Mouse (Mus musculus) MEL (cell line): ENCODE data around the gene Cnppd1. TPM values are rescaled to one million over a fixed set of nuclear protein-coding genes. Genes with fewer than 3 reads are reported as not detected.
A peak's percentile ranks its signal among the peaks of the same experiment; 100 is the strongest.

Experiments used
- DNase-seq: peaks from one replicate; pipeline ENCODE4 v3.0.0; 2011; ENCODE audit warnings: low read depth, low spot score
- H3K27ac ChIP-seq: 2 replicates; pipeline ENCODE4 v1.5.1; 2012; ENCODE audit warnings: low read depth, mild to moderate bottlenecking, control low read depth, low read length, moderate library complexity; ENCODE audit not compliant: control insufficient read depth
- H3K27me3 ChIP-seq, 2 experiments: fragments of 150-350 bp in 1 of 2; sonication (generic) in 1 of 2; 2 replicates each; pipeline ENCODE4 v1.6.1; 2012; ENCODE audit warnings: low read length in 2 of 2, mild to moderate bottlenecking in 2 of 2, improper control_type of control experiment in 1 of 2, moderate library complexity in 1 of 2; ENCODE audit not compliant: insufficient read depth in 2 of 2, control insufficient read depth in 1 of 2
- H3K36me3 ChIP-seq, 2 experiments: 2 replicates each; pipeline ENCODE4 v1.6.1; 2012 to 2014; ENCODE audit warnings: low read length in 2 of 2, improper control_type of control experiment in 1 of 2, inconsistent platforms in 1 of 2, mild to moderate bottlenecking in 1 of 2; ENCODE audit not compliant: insufficient read depth in 2 of 2, control insufficient read depth in 1 of 2
- H3K4me1 ChIP-seq, 2 experiments: fragments of 150-350 bp in 1 of 2; sonication (generic) in 1 of 2; 2 replicates each; pipeline ENCODE4 v1.6.1; 2012; ENCODE audit warnings: low read length in 2 of 2, improper control_type of control experiment in 1 of 2, mild to moderate bottlenecking in 1 of 2; ENCODE audit not compliant: insufficient read depth in 2 of 2, control insufficient read depth in 1 of 2
- H3K4me3 ChIP-seq, 2 experiments: fragments of 150-350 bp in 1 of 2; sonication (generic) in 1 of 2; 2 replicates each; pipeline ENCODE4 v1.5.1; 2012; ENCODE audit warnings: low read depth in 2 of 2, low read length in 2 of 2, mild to moderate bottlenecking in 2 of 2, moderate library complexity in 2 of 2, control low read depth in 1 of 2, improper control_type of control experiment in 1 of 2; ENCODE audit not compliant: control insufficient read depth in 1 of 2, insufficient read depth in 1 of 2
- H3K79me2 ChIP-seq: 2 replicates; pipeline ENCODE4 v1.6.1; 2012; ENCODE audit warnings: mild to moderate bottlenecking, low read length, moderate library complexity; ENCODE audit not compliant: control insufficient read depth, poor library complexity, insufficient read depth
- H3K9ac ChIP-seq: 2 replicates; pipeline ENCODE4 v1.6.1; 2012; ENCODE audit warnings: low read depth, mild to moderate bottlenecking, control low read depth, low read length, moderate library complexity; ENCODE audit not compliant: control insufficient read depth, poor library complexity, severe bottlenecking
- H3K9me3 ChIP-seq: fragments of 150-350 bp; sonication (generic); replicated peaks from 2 replicates; pipeline ENCODE4 v1.6.1; 2012; ENCODE audit warnings: mild to moderate bottlenecking, low read length, improper control_type of control experiment, moderate library complexity; ENCODE audit not compliant: insufficient read depth
- CHD2 ChIP-seq: IDR thresholded peaks from 2 replicates; pipeline ENCODE4 v1.6.1; 2011; ENCODE audit warnings: low read length, improper control_type of control experiment
- CTCF ChIP-seq, 3 experiments: IDR thresholded peaks in 2 of 3; conservative IDR thresholded peaks in 1 of 3; 2 replicates each; pipeline ENCODE4 v1.5.1; 2011 to 2012; ENCODE audit warnings: low read length in 3 of 3, low read depth in 2 of 3, mild to moderate bottlenecking in 2 of 3, improper control_type of control experiment in 1 of 3, inconsistent platforms in 1 of 3, mixed read lengths in 1 of 3, moderate library complexity in 1 of 3; ENCODE audit not compliant: control insufficient read depth in 1 of 3, insufficient read depth in 1 of 3, poor library complexity in 1 of 3, severe bottlenecking in 1 of 3
- E2F4 ChIP-seq: IDR thresholded peaks from 2 replicates; pipeline ENCODE4 v1.6.1; 2011; ENCODE audit warnings: low read depth, low read length, improper control_type of control experiment, borderline replicate concordance
- ELF1 ChIP-seq: IDR thresholded peaks from 2 replicates; pipeline ENCODE4 v1.6.1; 2014; ENCODE audit warnings: low read depth, mild to moderate bottlenecking, inconsistent platforms, low read length, improper control_type of control experiment, moderate library complexity
- EP300 ChIP-seq, 2 experiments: IDR thresholded peaks; 2 replicates each; pipeline ENCODE4 v1.6.1; 2011; ENCODE audit warnings: improper control_type of control experiment in 2 of 2, low read length in 2 of 2, low read depth in 1 of 2, mild to moderate bottlenecking in 1 of 2
- GABPA ChIP-seq: IDR thresholded peaks from 2 replicates; pipeline ENCODE4 v1.6.1; 2012; ENCODE audit warnings: low read depth, mild to moderate bottlenecking, inconsistent platforms, low read length, improper control_type of control experiment, moderate library complexity
- GATA1 ChIP-seq: IDR thresholded peaks from 2 replicates; pipeline ENCODE4 v1.6.1; 2011; ENCODE audit warnings: low read depth, low read length, improper control_type of control experiment
- HCFC1 ChIP-seq: IDR thresholded peaks from 2 replicates; pipeline ENCODE4 v1.6.1; 2012; ENCODE audit warnings: low read depth, mild to moderate bottlenecking, inconsistent platforms, low read length, improper control_type of control experiment, moderate library complexity
- JUND ChIP-seq: IDR thresholded peaks from 2 replicates; pipeline ENCODE4 v1.6.1; 2011; ENCODE audit warnings: low read depth, mild to moderate bottlenecking, improper control_type of control experiment, low read length
- KAT2A ChIP-seq: conservative IDR thresholded peaks from 2 replicates; pipeline ENCODE4 v1.6.1; 2012; ENCODE audit warnings: low read depth, low read length, improper control_type of control experiment, inconsistent platforms
- MAFK ChIP-seq: IDR thresholded peaks from 2 replicates; pipeline ENCODE4 v1.6.1; 2011; ENCODE audit warnings: low read depth, mild to moderate bottlenecking, low read length, improper control_type of control experiment, borderline replicate concordance
- MAX ChIP-seq: IDR thresholded peaks from 2 replicates; pipeline ENCODE4 v1.6.1; 2011; ENCODE audit warnings: low read length, improper control_type of control experiment
- MAZ ChIP-seq: IDR thresholded peaks from 2 replicates; pipeline ENCODE4 v1.6.1; 2012; ENCODE audit warnings: low read depth, mild to moderate bottlenecking, inconsistent platforms, low read length, improper control_type of control experiment
- MXI1 ChIP-seq: IDR thresholded peaks from 2 replicates; pipeline ENCODE4 v1.6.1; 2011; ENCODE audit warnings: mild to moderate bottlenecking, low read depth, low read length, improper control_type of control experiment
- MYB ChIP-seq: IDR thresholded peaks from 2 replicates; pipeline ENCODE4 v1.6.1; 2011; ENCODE audit warnings: mild to moderate bottlenecking, low read depth, low read length, improper control_type of control experiment
- MYC ChIP-seq: IDR thresholded peaks from 2 replicates; pipeline ENCODE4 v1.6.1; 2011; ENCODE audit warnings: low read depth, mild to moderate bottlenecking, low read length, improper control_type of control experiment, moderate library complexity
- NELFE ChIP-seq: IDR thresholded peaks from 2 replicates; pipeline ENCODE4 v1.6.1; 2011; ENCODE audit warnings: low read depth, low read length, improper control_type of control experiment
- NRF1 ChIP-seq: IDR thresholded peaks from 2 replicates; pipeline ENCODE4 v1.6.1; 2014; ENCODE audit warnings: low read depth, mild to moderate bottlenecking, inconsistent platforms, low read length, improper control_type of control experiment, moderate library complexity; ENCODE audit not compliant: poor library complexity, insufficient read depth, severe bottlenecking
- POLR2A ChIP-seq, 2 experiments: IDR thresholded peaks; 2 replicates each; pipeline ENCODE4 v1.6.1; 2011 to 2012; ENCODE audit warnings: low read length in 2 of 2, mild to moderate bottlenecking in 2 of 2, control low read depth in 1 of 2, improper control_type of control experiment in 1 of 2, low read depth in 1 of 2, moderate library complexity in 1 of 2; ENCODE audit not compliant: control insufficient read depth in 1 of 2, insufficient read depth in 1 of 2, poor library complexity in 1 of 2
- POLR2AphosphoS2 ChIP-seq: IDR thresholded peaks from 2 replicates; pipeline ENCODE4 v1.6.1; 2011; ENCODE audit warnings: low read length, improper control_type of control experiment
- POLR2AphosphoS5 ChIP-seq: IDR thresholded peaks from 2 replicates; pipeline ENCODE4 v1.6.1; 2012; ENCODE audit warnings: low read depth, borderline replicate concordance, mild to moderate bottlenecking, inconsistent platforms, low read length, moderate library complexity, mixed read lengths
- RAD21 ChIP-seq: IDR thresholded peaks from 2 replicates; pipeline ENCODE4 v1.6.1; 2011; ENCODE audit warnings: mild to moderate bottlenecking, low read depth, low read length, improper control_type of control experiment
- RCOR1 ChIP-seq: IDR thresholded peaks from 2 replicates; pipeline ENCODE4 v1.6.1; 2012; ENCODE audit warnings: low read depth, mild to moderate bottlenecking, inconsistent platforms, low read length, improper control_type of control experiment
- SIN3A ChIP-seq: IDR thresholded peaks from 2 replicates; pipeline ENCODE4 v1.6.1; 2012; ENCODE audit warnings: low read length, improper control_type of control experiment, inconsistent platforms
- SMC3 ChIP-seq: IDR thresholded peaks from 2 replicates; pipeline ENCODE4 v1.6.1; 2011; ENCODE audit warnings: low read depth, low read length, improper control_type of control experiment
- TAL1 ChIP-seq: IDR thresholded peaks from 2 replicates; pipeline ENCODE4 v1.6.1; 2012; ENCODE audit warnings: mild to moderate bottlenecking, inconsistent platforms, low read length, moderate library complexity, mixed read lengths
- TBP ChIP-seq: IDR thresholded peaks from 2 replicates; pipeline ENCODE4 v1.8.0; 2011; ENCODE audit warnings: low read depth, low read length, improper control_type of control experiment
- TCF12 ChIP-seq: IDR thresholded peaks from 2 replicates; pipeline ENCODE4 v1.6.1; 2014; ENCODE audit warnings: low read depth, mild to moderate bottlenecking, inconsistent platforms, low read length, improper control_type of control experiment, moderate library complexity
- USF1 ChIP-seq: IDR thresholded peaks from 2 replicates; pipeline ENCODE4 v1.6.1; 2014; ENCODE audit warnings: low read depth, mild to moderate bottlenecking, inconsistent platforms, low read length, improper control_type of control experiment, moderate library complexity
- USF2 ChIP-seq, 2 experiments: IDR thresholded peaks; 2 replicates each; pipeline ENCODE4 v1.6.1; 2011 to 2012; ENCODE audit warnings: improper control_type of control experiment in 2 of 2, low read length in 2 of 2, borderline replicate concordance in 1 of 2, inconsistent platforms in 1 of 2, low read depth in 1 of 2, mild to moderate bottlenecking in 1 of 2; ENCODE audit not compliant: insufficient read depth in 1 of 2
- ZKSCAN1 ChIP-seq: IDR thresholded peaks from 2 replicates; pipeline ENCODE4 v1.6.1; 2012; ENCODE audit warnings: low read depth, mild to moderate bottlenecking, inconsistent platforms, low read length, improper control_type of control experiment, moderate library complexity
- ZMIZ1 ChIP-seq: IDR thresholded peaks from 2 replicates; pipeline ENCODE4 v1.6.1; 2012; ENCODE audit warnings: low read depth, mild to moderate bottlenecking, inconsistent platforms, low read length, improper control_type of control experiment, moderate library complexity
- ZNF384 ChIP-seq: IDR thresholded peaks from 2 replicates; pipeline ENCODE4 v1.6.1; 2012; ENCODE audit warnings: low read depth, mild to moderate bottlenecking, inconsistent platforms, low read length, improper control_type of control experiment
- polyA plus RNA-seq, 2 experiments: library from polyadenylated mRNA; stranded (reverse) in 1 of 2; unstranded in 1 of 2; fragments of >175 nt in 1 of 2; fragments of >200 nt in 1 of 2; gene quantifications; 2 replicates each; pipeline versions ENCODE4 v1.2.1 to v1.2.4; 2012; ENCODE audit warnings: low replicate concordance in 2 of 2, low read depth in 1 of 2; ENCODE audit not compliant: insufficient read length in 2 of 2, insufficient read depth in 1 of 2, missing spikeins in 1 of 2
- total RNA-seq: library from RNA; depleted of rRNA; stranded (reverse); fragments of 300-350 nt; gene quantifications from 2 replicates; pipeline ENCODE4 v1.2.3, GENCODE M21; 2012

Gene Cnppd1
- total and polyA plus RNA-seq, 3 experiments = 54.4 to 314 (median 70.1) TPM

GRCm38 (mm10) chr1:75180105-75180590, 37.6 kb upstream of the Cnppd1 start, which contains the start of gene Abcb6 (continued):
- TF ChIP-seq RCOR1 (no peak), TBP (peak; percentile 64; the same call in 1 of the 2 replicates)

DNA sequence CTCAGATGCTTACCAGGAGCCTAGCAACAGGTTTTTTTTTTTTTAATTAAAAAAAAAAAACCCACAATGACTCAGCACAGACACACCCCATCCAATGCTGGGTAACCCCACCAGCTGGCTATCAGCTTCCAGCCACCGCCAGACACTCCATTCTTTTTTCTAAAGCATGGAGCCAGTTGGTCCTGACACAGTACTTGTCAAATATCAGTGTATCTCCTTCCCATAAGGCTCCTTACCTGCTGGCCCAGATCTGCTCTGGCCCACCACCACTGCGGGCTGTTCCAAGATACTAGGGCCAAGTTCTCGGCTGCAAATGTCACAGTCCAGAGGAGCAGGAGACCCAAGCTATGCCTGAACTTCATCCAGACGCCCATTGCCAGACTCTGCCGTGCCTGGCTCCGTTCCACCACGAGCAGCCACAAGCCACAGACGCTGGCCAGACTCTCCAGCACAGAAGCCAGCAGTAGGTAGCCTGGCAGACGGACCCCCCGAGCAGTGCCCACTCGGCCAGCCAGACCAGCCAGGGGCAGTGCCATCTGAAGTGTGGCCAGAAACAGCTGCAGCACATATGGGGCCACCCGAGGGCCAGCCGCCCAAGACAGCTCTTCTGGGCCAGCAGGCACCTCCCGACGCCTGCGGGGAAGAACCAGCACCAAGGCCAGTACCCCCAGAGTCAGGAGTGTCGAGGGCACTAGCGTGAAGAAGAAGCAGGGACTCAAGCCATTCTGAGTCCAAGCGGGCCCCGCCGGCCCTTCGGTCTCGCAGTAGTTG, 37.0 kb upstream of the Cnppd1 start:
- Histone ChIP-seq H3K4me1 (peaks cover 2 to 10% of the 10 kb centered on the region in 2 experiments; a peak in 3 of 4 replicates), H3K79me2 (peaks cover 14% of the 10 kb centered on the region), H3K9ac (peak overlapping the region; percentile 77), H3K9me3 (no peaks in the 10 kb centered on the region), H3K27ac (peak overlapping the region; percentile 78), H3K4me3 (peak overlapping the region; percentile 69 to 84), H3K36me3 (peaks cover 2 to 11% of the 10 kb centered on the region in 2 experiments; a peak in 3 of 4 replicates), H3K27me3 (no peaks in the 10 kb centered on the region)
- peak; percentile 89 for DNase-seq
- peak; percentile 95 for TF ChIP-seq GABPA
- no peak for TF ChIP-seq ZMIZ1
- no peak for TF ChIP-seq ELF1
- TF ChIP-seq E2F4 = no peak
- TF ChIP-seq NELFE = 0 out of 2 replicates have a peak, but pooled peaks have one; percentile 2
- peak; percentile 67; the same call in 1 of the 2 replicates for TF ChIP-seq MYC
- peak in 1 of 2 experiments; percentile 28; a peak in 1 of 4 replicates for TF ChIP-seq POLR2A (IDR thresholded peaks at IDR 0.05; ENCODE audit: control insufficient read depth in 1 of 2, insufficient read depth in 1 of 2, low read depth in 1 of 2, low read length in 2 of 2, poor library complexity in 1 of 2)
- TF ChIP-seq USF2 (IDR thresholded peaks at IDR 0.05; ENCODE audit: borderline replicate concordance in 1 of 2, insufficient read depth in 1 of 2, low read depth in 1 of 2, low read length in 2 of 2) = no peak
- 0 out of 2 replicates have a peak, but pooled peaks have one; percentile 39 for TF ChIP-seq JUND
- TF ChIP-seq POLR2AphosphoS5 = no peak
- TF ChIP-seq ZNF384 = peak; percentile 100
- peak; percentile 93 for TF ChIP-seq MAFK
- peak; percentile 93; the same call in 1 of the 2 replicates for TF ChIP-seq MXI1
- no peak for TF ChIP-seq CTCF (IDR thresholded peaks at IDR 0.05 in 2 of 3, conservative IDR thresholded peaks at IDR 0.05 in 1 of 3; ENCODE audit: control insufficient read depth in 1 of 3, insufficient read depth in 1 of 3, low read depth in 2 of 3, low read length in 3 of 3, poor library complexity in 1 of 3, severe bottlenecking in 1 of 3)
- TF ChIP-seq RCOR1 = no peak
- no peak for TF ChIP-seq RAD21
- no peak for TF ChIP-seq KAT2A
- TF ChIP-seq HCFC1 = peak; percentile 50; the same call in 1 of the 2 replicates
- peak; percentile 85 to 90 for TF ChIP-seq EP300 (IDR thresholded peaks at IDR 0.05; ENCODE audit: low read depth in 1 of 2, low read length in 2 of 2)
- no peak; the same call in 1 of the 2 replicates for TF ChIP-seq ZKSCAN1
- no peak for TF ChIP-seq MYB
- no peak for TF ChIP-seq CHD2
- no peak; the same call in 1 of the 2 replicates for TF ChIP-seq POLR2AphosphoS2
- TF ChIP-seq SMC3 = no peak
- 0 out of 2 replicates have a peak, but pooled peaks have one; percentile 7 for TF ChIP-seq MAZ
- TF ChIP-seq MAX = peak; percentile 64; the same call in 1 of the 2 replicates
- peak; percentile 100 for TF ChIP-seq SIN3A
- peak; percentile 86 for TF ChIP-seq TCF12
- TF ChIP-seq USF1 = no peak
- TF ChIP-seq TAL1 = peak; percentile 83
- TF ChIP-seq TBP = peak; percentile 55; the same call in 1 of the 2 replicates
- no peak for TF ChIP-seq NRF1
- peak; percentile 75 for TF ChIP-seq GATA1
